Comparison of ENCODE assay signal across 21 mouse cellular contexts in the genomic region with DNA sequence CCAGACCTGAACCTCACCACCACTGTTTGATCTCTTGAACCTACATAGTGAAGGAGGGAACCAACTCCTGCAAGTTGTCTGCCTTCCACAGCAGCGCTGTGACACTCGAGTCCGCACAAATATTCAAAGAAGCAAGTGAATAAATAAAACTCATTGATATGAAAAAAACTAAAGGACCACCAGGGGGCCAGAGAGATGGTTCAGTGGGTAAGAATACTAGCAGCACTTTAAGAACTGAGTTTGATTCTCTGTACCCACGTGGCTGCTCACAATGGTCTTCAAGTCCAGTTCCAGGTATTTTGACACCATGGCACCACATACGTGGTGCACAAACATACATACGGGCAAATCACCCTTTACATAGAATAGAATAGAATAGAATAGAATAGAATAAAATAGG. TPM values are rescaled to one million over a fixed set of nuclear protein-coding genes. Genes with fewer than 3 reads are reported as not detected.
A peak's percentile ranks its signal among the peaks of the same experiment; 100 is the strongest.
DNase-seq lines count a peak whose midpoint lies in the region; ATAC-seq and TF ChIP-seq lines count a peak whose summit lies in the region.
"Had no signal": no experiment of that assay in that cellular context is flagged by ENCODE, and none has a peak within 500 bp of the region (broad histone marks: within the 10 kb centered on the region; RNA-seq: fewer than 3 reads in every experiment).

No protein-coding gene starts in this region.

- TF ChIP-seq CTCF in left cerebral cortex, adult 2 months (IDR thresholded peaks at IDR 0.05): peak; percentile 27

- H3K4me1 ChIP-seq in neural tube, embryonic 13.5 days (replicated peaks): peaks cover 71% of the 10 kb centered on the region

- H3K4me2 ChIP-seq in neural tube, embryonic 13.5 days: no peak overlapping the region
- H3K4me2 ChIP-seq: embryonic facial prominence, embryonic 13.5 days; heart, embryonic 13.5 days; liver, embryonic 12.5 days; lung, embryonic 15.5 days had no signal

- peaks cover 12% of the 10 kb centered on the region for H3K27me3 ChIP-seq in neural tube, embryonic 13.5 days
- no peaks in the 10 kb centered on the region for H3K27me3 ChIP-seq in splenic B cell, adult 2 months (ENCODE audit: control insufficient read depth, insufficient read depth, low read length, poor library complexity, severe bottlenecking)

- ATAC-seq in CD4-positive, CD25-positive, alpha-beta regulatory T cell, adult 4 months: no peak
- ATAC-seq in neural tube, embryonic 13.5 days (ENCODE audit: low read depth): no peak
- ATAC-seq in megakaryocyte progenitor cell, adult 5-6 weeks (replicated peaks; ENCODE audit: poor library complexity): no peak
- ATAC-seq: liver, embryonic 12.5 days had no signal

- no peak overlapping the region for H3K4me3 ChIP-seq in left cerebral cortex, adult 2 months
- H3K4me3 ChIP-seq in neural tube, embryonic 13.5 days: no peak overlapping the region
- H3K4me3 ChIP-seq: embryonic facial prominence, embryonic 13.5 days; heart, embryonic 13.5 days; liver, embryonic 12.5 days; lung, embryonic 15.5 days had no signal

- H3K27ac ChIP-seq in left cerebral cortex, adult 2 months: no peak overlapping the region
- 0 out of 2 replicates have a peak overlapping the region, but pooled peaks have one; percentile 23 for H3K27ac ChIP-seq in neural tube, embryonic 13.5 days (replicated peaks)
- H3K27ac ChIP-seq: embryonic facial prominence, embryonic 13.5 days; heart, embryonic 13.5 days; liver, embryonic 12.5 days; lung, embryonic 15.5 days had no signal

- peaks cover 61% of the 10 kb centered on the region for H3K36me3 ChIP-seq in neural tube, embryonic 13.5 days
- H3K36me3 ChIP-seq in splenic B cell, adult 2 months (ENCODE audit: control insufficient read depth, insufficient read depth, low read length, poor library complexity, severe bottlenecking): no peaks in the 10 kb centered on the region; the same call in 1 of the 2 replicates
- H3K36me3 ChIP-seq: liver, embryonic 12.5 days had no signal

- no peaks in the 10 kb centered on the region for H3K9me3 ChIP-seq in neural tube, embryonic 13.5 days
- H3K9me3 ChIP-seq: heart, embryonic 13.5 days; liver, embryonic 12.5 days; lung, embryonic 15.5 days had no signal

- no peak overlapping the region for H3K9ac ChIP-seq in neural tube, embryonic 13.5 days
- H3K9ac ChIP-seq: embryonic facial prominence, embryonic 13.5 days; heart, embryonic 13.5 days; liver, embryonic 12.5 days; lung, embryonic 15.5 days had no signal

- DNase-seq in CD4-positive, CD25-positive, alpha-beta regulatory T cell, adult 2 months (ENCODE audit: low read depth, low spot score): peak; percentile 26
- DNase-seq in left cerebral cortex, adult 2 months (ENCODE audit: extremely low spot score in 1 of 2, low spot score in 2 of 2): no peak
- no peak for DNase-seq in left cerebral cortex, postnatal 36 days (ENCODE audit: low spot score in 2 of 2)
- no peak for DNase-seq in neural tube, embryonic 10.5 days (ENCODE audit: extremely low spot score, low spot score)
- DNase-seq in splenic B cell, adult 2 months (ENCODE audit: low read depth, low spot score): peak; percentile 12
- DNase-seq: adrenal gland, adult 2 months; heart, adult 11 months; heart, postnatal 36 days; kidney, adult 8-10 months; kidney, postnatal 14 days had no signal

- 74% methylated on average over 6 of the region's 6 CpGs for WGBS in neural tube, embryonic 13.5 days

- intact Hi-C loops in left cerebral cortex, adult 2 months (cut with DNase I): no loop called here
- intact Hi-C loops in left cerebral cortex, postnatal 36 days (cut with DNase I): no loop called here

RNA-seq across cellular contexts. Expression of a gene that starts 6.2 kb away (rescaled TPM):
- polyA plus RNA-seq in CD4-positive, CD25-positive, alpha-beta regulatory T cell, adult 4 months (2017; shearing (Covaris generic)): under 1 TPM in 1 of 2 experiments, not detected in 1; 0.49 TPM
- 10 to 100 TPM; 42.9 to 46.0 TPM for total RNA-seq in left cerebral cortex, adult 2 months (2021)
- total RNA-seq in left cerebral cortex, postnatal 36 days (2021): 10 to 100 TPM; 47.8 to 48.7 TPM
- polyA plus RNA-seq in neural tube, embryonic 13.5 days (2015; fragmentation: Nextera tagmentation; extraction: Ambion mirVana): 41.1 and 49.7 TPM in 2 replicates
- total RNA-seq in megakaryocyte progenitor cell, adult 5-6 weeks (2015): 0.32 and 0.46 TPM in 2 replicates
- 0.04 and 0.14 TPM in 2 replicates for total RNA-seq in megakaryocyte progenitor cell, adult 5-6 weeks (2017)
- total RNA-seq: gastrocnemius, adult 8-10 months; heart, postnatal 36 days; neutrophil, adult 5-6 weeks had no signal

RNA-seq across cellular contexts. Expression of a gene that starts 15.5 kb away (rescaled TPM):
- under 1 TPM in 1 of 2 experiments, not detected in 1; 0.34 TPM for polyA plus RNA-seq in CD4-positive, CD25-positive, alpha-beta regulatory T cell, adult 4 months (2017; shearing (Covaris generic))
- not detected for total RNA-seq in left cerebral cortex, adult 2 months (2021)
- total RNA-seq in left cerebral cortex, postnatal 36 days (2021): not detected
- 0.25 TPM in 1 of 2 replicates, not detected in the other for polyA plus RNA-seq in neural tube, embryonic 13.5 days (2015; fragmentation: Nextera tagmentation; extraction: Ambion mirVana)
- not detected in 2 replicates for total RNA-seq in megakaryocyte progenitor cell, adult 5-6 weeks (2015)
- not detected in 2 replicates for total RNA-seq in megakaryocyte progenitor cell, adult 5-6 weeks (2017)
- total RNA-seq: megakaryocyte, adult 5-6 weeks; neutrophil, adult 5-6 weeks had no signal
- polyA plus RNA-seq: heart, embryonic 13.5 days had no signal

RNA-seq across cellular contexts. Expression of a gene that starts 27.4 kb away (rescaled TPM):
- 10 to 100 TPM; 23.2 to 31.7 TPM for polyA plus RNA-seq in CD4-positive, CD25-positive, alpha-beta regulatory T cell, adult 4 months (2017; shearing (Covaris generic))
- total RNA-seq in left cerebral cortex, adult 2 months (2021): 10 to 100 TPM; 98.1 to 99.1 TPM
- total RNA-seq in left cerebral cortex, postnatal 36 days (2021): 10 to 100 TPM; 96.5 to 97.2 TPM
- polyA plus RNA-seq in neural tube, embryonic 13.5 days (2015; fragmentation: Nextera tagmentation; extraction: Ambion mirVana): 36.9 and 38.9 TPM in 2 replicates
- total RNA-seq in megakaryocyte progenitor cell, adult 5-6 weeks (2015): 29.7 and 34.2 TPM in 2 replicates
- 29.2 and 29.4 TPM in 2 replicates for total RNA-seq in megakaryocyte progenitor cell, adult 5-6 weeks (2017)

RNA-seq across cellular contexts. Expression of a gene that starts 27.6 kb away (rescaled TPM):
- polyA plus RNA-seq in CD4-positive, CD25-positive, alpha-beta regulatory T cell, adult 4 months (2017; shearing (Covaris generic)): under 1 TPM in 1 of 2 experiments, not detected in 1; 0.46 TPM
- total RNA-seq in left cerebral cortex, adult 2 months (2021): 1 to 10 TPM in 1 of 2 experiments, not detected in 1; 1.8 TPM
- 1 to 10 TPM in 1 of 2 experiments, not detected in 1; 1.4 TPM for total RNA-seq in left cerebral cortex, postnatal 36 days (2021)
- polyA plus RNA-seq in neural tube, embryonic 13.5 days (2015; fragmentation: Nextera tagmentation; extraction: Ambion mirVana): 1.6 and 1.9 TPM in 2 replicates
- 1.2 and 2.6 TPM in 2 replicates for total RNA-seq in megakaryocyte progenitor cell, adult 5-6 weeks (2015)
- not detected in 2 replicates for total RNA-seq in megakaryocyte progenitor cell, adult 5-6 weeks (2017)
- total RNA-seq: gastrocnemius, adult 8-10 months; left cerebral cortex, adult 18-20 months; megakaryocyte, adult 5-6 weeks had no signal

RNA-seq across cellular contexts. Expression of a gene that starts 36.9 kb away (rescaled TPM):
- 1 to 10 TPM; 7.2 to 9.6 TPM for polyA plus RNA-seq in CD4-positive, CD25-positive, alpha-beta regulatory T cell, adult 4 months (2017; shearing (Covaris generic))
- total RNA-seq in left cerebral cortex, adult 2 months (2021): 10 to 100 TPM in 1 of 2 experiments, 1 to 10 TPM in 1; 8.2 to 10.5 TPM
- 10 to 100 TPM in 1 of 2 experiments, 1 to 10 TPM in 1; 6.4 to 14.1 TPM for total RNA-seq in left cerebral cortex, postnatal 36 days (2021)
- 3.3 and 7.0 TPM in 2 replicates for polyA plus RNA-seq in neural tube, embryonic 13.5 days (2015; fragmentation: Nextera tagmentation; extraction: Ambion mirVana)
- total RNA-seq in megakaryocyte progenitor cell, adult 5-6 weeks (2015): 2.5 and 3.9 TPM in 2 replicates
- total RNA-seq in megakaryocyte progenitor cell, adult 5-6 weeks (2017): 2.3 and 2.8 TPM in 2 replicates

Comparison
In these comparisons a context has a peak if more than half of its experiments do, and no peak if none do; other contexts are left out.
1. DNase-seq: peak in CD4-positive, CD25-positive, alpha-beta regulatory T cell, adult 2 months (single experiment) and splenic B cell, adult 2 months (single experiment); none in left cerebral cortex, adult 2 months (0 of 2), left cerebral cortex, postnatal 36 days (0 of 2) and neural tube, embryonic 10.5 days (single experiment).
2. RNA of a gene that starts 6.2 kb away (total RNA-seq): 47.8 to 48.7 TPM in left cerebral cortex, postnatal 36 days and 42.9 to 46.0 TPM in left cerebral cortex, adult 2 months; 0.04 to 0.46 TPM in megakaryocyte progenitor cell, adult 5-6 weeks; every median in the first group is over 10 times any median in the second.